Mouse (Mus musculus) limb, embryonic 13.5 days (tissue): ENCODE results near the gene Tgm7. TPM values are rescaled to one million over a fixed set of nuclear protein-coding genes. Genes with fewer than 3 reads are reported as not detected.
"Not testable (repeated sequence)": the region's sequence is repeated elsewhere in the genome, so short reads cannot be mapped to it uniquely, and the experiment has no call there.

Experiments
- ATAC-seq: fragments of 200-750 bp; cut with Nextera tagmentation; 2 replicates; pipeline ENCODE4 v1.8.0; 2017; ENCODE audit warnings: low read depth, moderate number of reproducible peaks, moderate TSS enrichment; ENCODE audit not compliant: low FRiP score
- H3K27ac ChIP-seq: fragments of 300-500 bp; sonication (generic); 2 replicates; pipeline ENCODE4 v1.5.1; 2015; ENCODE audit warnings: inconsistent platforms, mild to moderate bottlenecking, moderate library complexity
- H3K27me3 ChIP-seq: fragments of 300-500 bp; sonication (generic); 2 replicates; pipeline ENCODE4 v1.6.1; 2015; ENCODE audit warnings: mild to moderate bottlenecking, inconsistent platforms
- H3K36me3 ChIP-seq: fragments of 300-500 bp; sonication (generic); 2 replicates; pipeline ENCODE4 v1.6.1; 2015; ENCODE audit warnings: inconsistent platforms, mild to moderate bottlenecking, moderate library complexity
- H3K4me1 ChIP-seq: fragments of 300-500 bp; sonication (generic); 2 replicates; pipeline ENCODE4 v1.6.1; 2015; ENCODE audit warnings: inconsistent platforms
- H3K4me2 ChIP-seq: fragments of 300-500 bp; sonication (generic); replicated peaks from 2 replicates; pipeline ENCODE4 v1.6.1; 2015; ENCODE audit warnings: inconsistent platforms, mild to moderate bottlenecking, moderate library complexity
- H3K4me3 ChIP-seq: fragments of 300-500 bp; sonication (generic); 2 replicates; pipeline ENCODE4 v1.5.1; 2015; ENCODE audit warnings: moderate library complexity, mild to moderate bottlenecking, inconsistent platforms
- H3K9ac ChIP-seq: fragments of 300-500 bp; sonication (generic); 2 replicates; pipeline ENCODE4 v1.6.1; 2015; ENCODE audit warnings: mild to moderate bottlenecking, inconsistent platforms
- H3K9me3 ChIP-seq: fragments of 300-500 bp; sonication (generic); 2 replicates; pipeline ENCODE4 v1.6.1; 2016; ENCODE audit warnings: inconsistent platforms
- WGBS: fragments of 180-500 bp; shearing (Covaris S2); methylation state at CpG from one replicate; pipeline ENCODE4 v1.1.7; 2015; 5-methylcytosine and 5-hydroxymethylcytosine counted together
- polyA plus RNA-seq: library from polyadenylated mRNA; unstranded; fragments of >200 nt; fragmentation: Nextera tagmentation; extraction: Ambion mirVana; gene quantifications from 2 replicates; pipeline ENCODE4 v1.2.1, GENCODE M21; 2015

Tgm7 gene
- polyA plus RNA-seq, 1 experiment from 2014 or later: not detected

- H3K36me3 ChIP-seq, ATAC-seq, H3K27ac ChIP-seq, H3K9ac ChIP-seq, H3K27me3 ChIP-seq, H3K9me3 ChIP-seq, H3K4me1 ChIP-seq, H3K4me2 ChIP-seq, H3K4me3 ChIP-seq: not testable (repeated sequence)
- WGBS: 92% methylated on average over 5 of the region's 5 CpGs
Observed at GRCm38 (mm10) chr2:121126302-121126701, 16.7 kb upstream of the Tgm7 start.

DNA sequence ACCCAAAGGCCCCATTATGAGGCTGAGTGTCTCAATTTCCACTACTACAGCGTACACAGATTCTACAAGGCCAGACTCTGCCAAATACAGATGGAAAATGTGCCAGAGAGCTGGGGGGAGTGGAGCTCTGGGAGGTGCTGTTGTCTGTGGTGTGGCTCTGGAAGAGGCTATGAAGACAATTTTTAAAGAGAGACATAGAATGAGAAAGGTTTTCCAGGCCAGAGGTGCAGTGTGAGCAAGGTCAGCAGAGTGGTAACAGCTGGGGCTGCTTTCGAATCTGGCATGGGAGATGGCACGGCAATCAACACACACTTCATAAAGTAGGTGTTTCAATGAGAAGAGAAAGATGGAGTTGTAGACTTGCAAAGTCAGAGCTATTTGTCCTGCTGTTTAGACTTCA, 9.7 kb upstream of the Tgm7 start:
- H3K27me3 ChIP-seq: 0 out of 2 replicates have a peak, but pooled peaks cover 2% of the 10 kb centered on the region
- no peak overlapping the region for H3K4me3 ChIP-seq
- no peak overlapping the region for H3K4me2 ChIP-seq
- no peaks in the 10 kb centered on the region for H3K36me3 ChIP-seq
- no peak overlapping the region for H3K9ac ChIP-seq
- H3K27ac ChIP-seq: no peak overlapping the region
- H3K9me3 ChIP-seq: no peaks in the 10 kb centered on the region
- ATAC-seq: no peak
- WGBS: 69% methylated on average over 3 of the region's 3 CpGs
- H3K4me1 ChIP-seq: no peaks in the 10 kb centered on the region

DNA sequence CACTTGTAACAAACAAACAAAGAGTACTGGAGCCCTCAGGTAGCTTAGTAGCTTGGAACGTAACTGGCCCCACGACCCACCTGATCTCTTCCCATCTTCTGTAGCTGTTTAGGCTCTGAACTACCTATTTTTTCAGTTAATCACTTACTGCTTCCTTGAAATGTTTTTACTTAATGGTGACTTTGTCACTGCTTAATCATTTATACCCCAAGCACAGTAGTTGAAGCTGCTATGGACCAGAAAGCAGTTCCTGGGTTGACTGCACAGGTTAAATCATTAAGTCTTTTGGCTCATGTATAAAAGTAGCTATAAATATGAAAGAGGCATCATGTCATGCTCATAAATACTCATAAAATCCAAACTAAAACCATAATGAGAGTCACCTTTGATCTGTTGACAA, 5.8 kb upstream of the Tgm7 start:
- WGBS: 90% methylated on average over 2 of the region's 2 CpGs
- H3K9ac ChIP-seq: no peak overlapping the region
- no peak for ATAC-seq
- H3K4me1 ChIP-seq: no peaks in the 10 kb centered on the region
- no peak overlapping the region for H3K4me2 ChIP-seq
- H3K27ac ChIP-seq: no peak overlapping the region
- H3K36me3 ChIP-seq: no peaks in the 10 kb centered on the region
- no peaks in the 10 kb centered on the region for H3K9me3 ChIP-seq
- 0 out of 2 replicates have a peak, but pooled peaks cover 2% of the 10 kb centered on the region for H3K27me3 ChIP-seq
- H3K4me3 ChIP-seq: no peak overlapping the region

- no peaks in the 10 kb centered on the region for H3K36me3 ChIP-seq
- H3K4me2 ChIP-seq: no peak overlapping the region
- ATAC-seq: no peak
- no peaks in the 10 kb centered on the region for H3K27me3 ChIP-seq
- H3K27ac ChIP-seq: no peak overlapping the region
- H3K4me1 ChIP-seq: no peaks in the 10 kb centered on the region
- no peak overlapping the region for H3K9ac ChIP-seq
- H3K4me3 ChIP-seq: no peak overlapping the region
- no peaks in the 10 kb centered on the region for H3K9me3 ChIP-seq
Observed at GRCm38 (mm10) chr2:121105940-121106339, 3.7 kb downstream of the Tgm7 start.

GRCm38 (mm10) chr2:121102051-121102450, 7.5 kb downstream of the Tgm7 start:
- ATAC-seq: no peak
- Histone ChIP-seq H3K4me2 (no peak overlapping the region), H3K27ac (no peak overlapping the region), H3K27me3 (no peaks in the 10 kb centered on the region), H3K9ac (no peak overlapping the region), H3K36me3 (no peaks in the 10 kb centered on the region), H3K4me1 (no peaks in the 10 kb centered on the region), H3K9me3 (no peaks in the 10 kb centered on the region), H3K4me3 (no peak overlapping the region)
- 34% methylated on average over 9 of the region's 9 CpGs for WGBS

DNA sequence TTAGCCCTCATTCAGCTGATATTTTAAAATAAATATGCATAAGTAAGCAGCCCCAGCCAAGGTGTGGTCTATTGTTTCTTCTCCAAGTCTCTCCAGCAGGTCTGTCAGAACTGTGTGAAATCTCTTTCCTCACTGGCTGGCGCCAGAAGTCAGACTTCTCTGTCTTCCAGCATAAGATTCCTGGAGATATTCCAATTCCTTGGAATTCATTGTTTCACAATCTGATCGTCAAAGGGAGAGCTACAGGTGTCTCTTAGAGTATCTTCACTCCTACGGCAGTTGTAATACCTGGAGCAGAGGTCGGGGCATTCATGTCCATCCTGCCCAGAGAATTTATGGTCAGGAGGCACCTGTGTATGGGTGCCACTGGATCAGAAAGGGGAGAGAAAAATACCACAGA, 19.8 kb downstream of the Tgm7 start:
- Histone ChIP-seq H3K36me3 (no peaks in the 10 kb centered on the region), H3K9me3 (no peaks in the 10 kb centered on the region), H3K4me3 (no peak overlapping the region), H3K4me1 (no peaks in the 10 kb centered on the region), H3K4me2 (no peak overlapping the region), H3K27ac (no peak overlapping the region), H3K27me3 (no peaks in the 10 kb centered on the region), H3K9ac (no peak overlapping the region)
- no peak for ATAC-seq
- 71% methylated on average over 4 of the region's 4 CpGs for WGBS

DNA sequence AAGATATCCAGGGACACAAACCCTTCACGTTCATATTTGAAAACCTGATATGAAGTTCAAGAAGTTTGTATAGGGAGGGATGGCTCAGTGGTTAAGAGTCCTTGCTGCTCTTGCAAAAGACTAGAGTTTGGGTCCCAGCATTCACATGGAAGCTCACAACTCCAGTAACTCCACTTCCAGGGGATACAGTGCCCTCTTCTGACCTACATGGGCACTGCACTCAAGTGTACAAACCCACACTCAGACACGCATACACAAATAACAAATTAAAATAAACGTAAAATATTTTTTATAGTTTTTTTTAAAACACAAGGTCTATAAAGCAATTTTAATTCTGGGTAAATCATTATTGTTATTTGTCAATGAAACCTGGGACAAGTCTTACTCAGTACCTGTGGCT, 21.1 kb downstream of the Tgm7 start:
- no peaks in the 10 kb centered on the region for H3K27me3 ChIP-seq
- H3K27ac ChIP-seq: no peak overlapping the region
- H3K9ac ChIP-seq: no peak overlapping the region
- no peaks in the 10 kb centered on the region for H3K9me3 ChIP-seq
- no peak overlapping the region for H3K4me2 ChIP-seq
- H3K36me3 ChIP-seq: no peaks in the 10 kb centered on the region
- no peak overlapping the region for H3K4me3 ChIP-seq
- no peak for ATAC-seq
- 85% methylated on average over 3 of the region's 3 CpGs for WGBS
- H3K4me1 ChIP-seq: no peaks in the 10 kb centered on the region

DNA sequence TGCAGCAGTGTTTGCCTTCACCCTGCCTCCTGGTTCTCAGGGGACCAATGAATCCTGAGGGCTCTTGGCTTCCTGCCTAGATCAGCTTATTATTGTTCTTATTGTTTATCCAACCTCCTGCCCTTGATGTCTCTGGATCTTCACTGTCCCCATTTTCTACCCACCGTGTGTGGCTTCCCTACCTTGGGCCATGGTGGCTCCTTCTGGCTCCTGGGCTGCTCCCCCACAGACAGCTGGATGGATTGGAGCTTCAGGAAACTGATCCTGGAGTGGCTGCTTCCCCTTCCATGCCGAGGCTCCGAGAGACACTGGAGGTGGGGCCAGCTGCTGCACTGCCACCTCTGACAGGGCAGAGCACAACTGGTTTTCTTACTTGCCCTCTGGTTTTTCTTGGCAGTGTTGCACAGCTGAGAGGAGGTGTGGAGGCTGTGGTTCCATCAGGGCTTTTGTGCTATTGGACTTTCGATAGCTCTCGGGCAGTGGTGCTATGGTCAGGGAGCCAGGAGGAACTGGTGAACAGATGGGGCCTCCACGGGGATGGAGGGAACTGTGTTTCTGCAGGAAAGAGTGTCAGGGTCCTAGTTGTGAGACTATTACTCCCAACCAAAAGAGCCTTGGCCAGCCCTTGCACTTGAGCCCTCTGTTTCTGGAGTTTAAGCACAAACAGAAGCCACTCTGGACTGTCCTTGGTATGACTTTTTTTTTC, 24.0 kb downstream of the Tgm7 start, which contains the start of gene Tgm5:
Tgm5 (minus strand) TSS at position 362 of the 706 bp plus-strand sequence.
- Histone ChIP-seq H3K4me1 (no peaks in the 10 kb centered on the region), H3K9me3 (no peaks in the 10 kb centered on the region), H3K27ac (no peak within 1 kb of the TSS), H3K4me2 (no peak within 1 kb of the TSS), H3K9ac (no peak within 1 kb of the TSS), H3K27me3 (no peaks in the 10 kb centered on the region), H3K36me3 (no peaks in the 10 kb centered on the region), H3K4me3 (no peak within 1 kb of the TSS)
- 51% methylated on average over 6 of the region's 6 CpGs for whole genome bisulfite sequencing
- ATAC-seq: no peak

GRCm38 (mm10) chr2:121082626-121083025, 27.0 kb downstream of the Tgm7 start:
- no peaks in the 10 kb centered on the region for H3K4me1 ChIP-seq
- no peaks in the 10 kb centered on the region for H3K27me3 ChIP-seq
- no peak overlapping the region for H3K9ac ChIP-seq
- no peaks in the 10 kb centered on the region for H3K9me3 ChIP-seq
- WGBS: 90% methylated on average over 1 of the region's 1 CpGs
- no peaks in the 10 kb centered on the region for H3K36me3 ChIP-seq
- no peak for ATAC-seq
- H3K4me2 ChIP-seq: no peak overlapping the region
- H3K27ac ChIP-seq: no peak overlapping the region
- no peak overlapping the region for H3K4me3 ChIP-seq

GRCm38 (mm10) chr2:121074747-121075146, 34.8 kb downstream of the Tgm7 start:
- Histone ChIP-seq H3K36me3 (no peaks in the 10 kb centered on the region), H3K27me3 (no peaks in the 10 kb centered on the region), H3K9ac (no peak overlapping the region), H3K4me2 (no peak overlapping the region), H3K9me3 (no peaks in the 10 kb centered on the region), H3K4me1 (no peaks in the 10 kb centered on the region), H3K27ac (no peak overlapping the region), H3K4me3 (no peak overlapping the region)
- 77% methylated on average over 7 of the region's 7 CpGs for WGBS
- ATAC-seq: no peak

DNA sequence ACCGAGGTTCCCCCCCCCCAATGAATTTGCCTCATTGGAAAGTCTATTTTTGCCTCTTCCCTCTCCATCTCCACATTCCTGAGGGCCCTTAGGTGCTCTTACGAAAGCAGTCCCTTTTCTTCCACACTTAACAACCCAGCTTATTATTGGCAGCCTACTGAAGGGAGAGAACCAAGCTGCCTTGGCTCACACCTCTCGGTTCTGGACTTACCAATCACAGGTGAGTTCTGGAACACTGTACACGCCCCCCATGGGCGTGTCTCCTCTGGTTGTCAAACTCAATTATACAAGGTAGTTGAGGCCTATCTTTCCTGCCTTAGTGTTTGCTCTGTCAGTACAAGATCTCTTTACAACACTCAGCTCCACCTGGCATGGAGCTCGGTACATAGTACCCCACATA, 37.7 kb downstream of the Tgm7 start:
- H3K4me3 ChIP-seq: no peak overlapping the region
- WGBS: 77% methylated on average over 6 of the region's 6 CpGs
- H3K27me3 ChIP-seq: no peaks in the 10 kb centered on the region
- H3K4me1 ChIP-seq: no peaks in the 10 kb centered on the region
- no peak for ATAC-seq
- no peaks in the 10 kb centered on the region for H3K36me3 ChIP-seq
- H3K9me3 ChIP-seq: no peaks in the 10 kb centered on the region
- H3K9ac ChIP-seq: no peak overlapping the region
- no peak overlapping the region for H3K4me2 ChIP-seq
- no peak overlapping the region for H3K27ac ChIP-seq

GRCm38 (mm10) chr2:121069506-121069905, 40.1 kb downstream of the Tgm7 start:
- Histone ChIP-seq H3K27me3 (no peaks in the 10 kb centered on the region), H3K9me3 (no peaks in the 10 kb centered on the region), H3K4me1 (no peaks in the 10 kb centered on the region), H3K36me3 (no peaks in the 10 kb centered on the region), H3K9ac (no peak overlapping the region), H3K27ac (no peak overlapping the region), H3K4me3 (no peak overlapping the region), H3K4me2 (no peak overlapping the region)
- WGBS: 69% methylated on average over 6 of the region's 6 CpGs
- no peak for ATAC-seq

GRCm38 (mm10) chr2:121067116-121067515, 42.5 kb downstream of the Tgm7 start:
- Histone ChIP-seq H3K4me1 (no peaks in the 10 kb centered on the region), H3K36me3 (no peaks in the 10 kb centered on the region), H3K27ac (no peak overlapping the region), H3K9me3 (no peaks in the 10 kb centered on the region), H3K4me2 (no peak overlapping the region), H3K27me3 (no peaks in the 10 kb centered on the region), H3K9ac (no peak overlapping the region), H3K4me3 (no peak overlapping the region)
- no peak for ATAC-seq
- WGBS: 70% methylated on average over 4 of the region's 4 CpGs
